Mouse (Mus musculus) embryonic fibroblast, embryonic 13.5 days (primary cell): ENCODE measurements around the gene Fbxl13.

Experiments used
- CTCF ChIP-seq: IDR thresholded peaks from 2 replicates; pipeline ENCODE4 v1.5.1; 2011; ENCODE audit warnings: mild to moderate bottlenecking, control low read depth, low read length, moderate library complexity, borderline replicate concordance; ENCODE audit not compliant: insufficient read depth
- POLR2A ChIP-seq: IDR thresholded peaks from 2 replicates; pipeline ENCODE4 v1.6.1; 2011; ENCODE audit warnings: low read depth, mild to moderate bottlenecking, control low read depth, low read length, moderate library complexity

GRCm38 (mm10) chr5:21567784-21568183 is 77.7 kb downstream of the Fbxl13 start:
- TF ChIP-seq CTCF (no peak), POLR2A (no peak)
